Mouse (Mus musculus): ENCODE data around the gene Mrps11. TPM values are rescaled to one million over a fixed set of nuclear protein-coding genes. Genes with fewer than 3 reads are reported as not detected.

Gene Mrps11
- polyA plus RNA-seq, 1 experiment from 2014 or later: 79.1 TPM

GRCm38 (mm10) chr7:78766019-78766683, 16.8 kb upstream of the Mrps11 start:
- WGBS: 19% methylated on average over 18 of the region's 18 CpGs
- Histone ChIP-seq H3K27ac (no peak overlapping the region), H3K36me3 (no peaks in the 10 kb centered on the region), H3K27me3 (0 out of 2 replicates have a peak, but pooled peaks cover 2% of the 10 kb centered on the region), H3K4me1 (replicated peaks) (peaks cover 4% of the 10 kb centered on the region; the same call in 1 of the 2 replicates), H3K4me3 (replicated peaks) (no peak overlapping the region), H3K4me2 (replicated peaks) (peak overlapping the region; percentile 33), H3K9ac (replicated peaks) (no peak overlapping the region), H3K9me3 (no peaks in the 10 kb centered on the region)
- ATAC-seq: peak; percentile 84

GRCm38 (mm10) chr7:78767929-78768531, 14.9 kb upstream of the Mrps11 start:
- WGBS: 74% methylated on average over 12 of the region's 12 CpGs
- Histone ChIP-seq H3K36me3 (peaks cover 6% of the 10 kb centered on the region), H3K9ac (replicated peaks) (no peak overlapping the region), H3K27me3 (0 out of 2 replicates have a peak, but pooled peaks cover 2% of the 10 kb centered on the region), H3K27ac (peak overlapping the region; percentile 71), H3K4me3 (replicated peaks) (no peak overlapping the region), H3K4me2 (replicated peaks) (no peak overlapping the region), H3K9me3 (no peaks in the 10 kb centered on the region), H3K4me1 (replicated peaks) (peaks cover 4% of the 10 kb centered on the region; the same call in 1 of the 2 replicates)
- ATAC-seq: peak; percentile 59

GRCm38 (mm10) chr7:78769075-78769652, 13.8 kb upstream of the Mrps11 start:
- H3K27ac ChIP-seq: no peak overlapping the region
- H3K36me3 ChIP-seq: peaks cover 9% of the 10 kb centered on the region
- H3K27me3 ChIP-seq: 0 out of 2 replicates have a peak, but pooled peaks cover 2% of the 10 kb centered on the region
- no peak for ATAC-seq
- no peak overlapping the region for H3K4me3 ChIP-seq (replicated peaks)
- no peak overlapping the region for H3K9ac ChIP-seq (replicated peaks)
- peaks cover 4% of the 10 kb centered on the region; the same call in 1 of the 2 replicates for H3K4me1 ChIP-seq (replicated peaks)
- WGBS: 76% methylated on average over 7 of the region's 7 CpGs
- no peaks in the 10 kb centered on the region for H3K9me3 ChIP-seq
- no peak overlapping the region for H3K4me2 ChIP-seq (replicated peaks)

GRCm38 (mm10) chr7:78770936-78771335, 12.0 kb upstream of the Mrps11 start:
- Histone ChIP-seq H3K27ac (no peak overlapping the region), H3K9me3 (no peaks in the 10 kb centered on the region), H3K9ac (replicated peaks) (no peak overlapping the region), H3K4me3 (replicated peaks) (no peak overlapping the region), H3K4me1 (replicated peaks) (peaks cover 3% of the 10 kb centered on the region; the same call in 1 of the 2 replicates), H3K4me2 (replicated peaks) (no peak overlapping the region), H3K27me3 (no peaks in the 10 kb centered on the region), H3K36me3 (peaks cover 23% of the 10 kb centered on the region)
- no peak for ATAC-seq
- 88% methylated on average over 5 of the region's 5 CpGs for WGBS

- H3K36me3 ChIP-seq: peaks cover 50% of the 10 kb centered on the region
- no peak overlapping the region for H3K4me2 ChIP-seq (replicated peaks)
- no peaks in the 10 kb centered on the region for H3K27me3 ChIP-seq
- H3K27ac ChIP-seq: no peak overlapping the region
- peaks cover 13% of the 10 kb centered on the region for H3K4me1 ChIP-seq (replicated peaks)
- 94% methylated on average over 5 of the region's 5 CpGs for WGBS
- H3K9me3 ChIP-seq: no peaks in the 10 kb centered on the region
- no peak overlapping the region for H3K9ac ChIP-seq (replicated peaks)
- H3K4me3 ChIP-seq (replicated peaks): no peak overlapping the region
- ATAC-seq: no peak
Measured at GRCm38 (mm10) chr7:78778741-78779140, 4.2 kb upstream of the Mrps11 start.

- Histone ChIP-seq H3K9me3 (no peaks in the 10 kb centered on the region), H3K9ac (replicated peaks) (no peak overlapping the region), H3K27ac (no peak overlapping the region), H3K36me3 (peaks cover 37% of the 10 kb centered on the region), H3K4me3 (replicated peaks) (no peak overlapping the region), H3K27me3 (no peaks in the 10 kb centered on the region), H3K4me2 (replicated peaks) (no peak overlapping the region), H3K4me1 (replicated peaks) (peaks cover 21% of the 10 kb centered on the region)
- 70% methylated on average over 5 of the region's 5 CpGs for WGBS
- ATAC-seq: no peak
Measured at GRCm38 (mm10) chr7:78785906-78786305, 3.0 kb downstream of the Mrps11 start.

- no peak overlapping the region for H3K4me2 ChIP-seq (replicated peaks)
- ATAC-seq: no peak
- H3K4me1 ChIP-seq (replicated peaks): peaks cover 11% of the 10 kb centered on the region
- no peaks in the 10 kb centered on the region for H3K27me3 ChIP-seq
- H3K27ac ChIP-seq: no peak overlapping the region
- H3K4me3 ChIP-seq (replicated peaks): no peak overlapping the region
- 91% methylated on average over 12 of the region's 12 CpGs for WGBS
- no peak overlapping the region for H3K9ac ChIP-seq (replicated peaks)
- H3K9me3 ChIP-seq: no peaks in the 10 kb centered on the region
- peaks cover 51% of the 10 kb centered on the region for H3K36me3 ChIP-seq
Measured at GRCm38 (mm10) chr7:78787793-78788380, 5.0 kb downstream of the Mrps11 start.

- Histone ChIP-seq H3K36me3 (peaks cover 54% of the 10 kb centered on the region), H3K4me2 (replicated peaks) (no peak overlapping the region), H3K27me3 (no peaks in the 10 kb centered on the region), H3K4me1 (replicated peaks) (no peaks in the 10 kb centered on the region), H3K9me3 (no peaks in the 10 kb centered on the region), H3K4me3 (replicated peaks) (no peak overlapping the region), H3K27ac (no peak overlapping the region), H3K9ac (replicated peaks) (no peak overlapping the region)
- peak; percentile 85 for ATAC-seq
- 84% methylated on average over 15 of the region's 15 CpGs for WGBS
Measured at GRCm38 (mm10) chr7:78791359-78792222, 8.7 kb downstream of the Mrps11 start.

GRCm38 (mm10) chr7:78793895-78794570, 11.1 kb downstream of the Mrps11 start:
- 92% methylated on average over 13 of the region's 13 CpGs for WGBS
- H3K4me3 ChIP-seq (replicated peaks): no peak overlapping the region
- no peak for ATAC-seq
- no peaks in the 10 kb centered on the region for H3K27me3 ChIP-seq
- no peak overlapping the region for H3K9ac ChIP-seq (replicated peaks)
- peaks cover 44% of the 10 kb centered on the region for H3K36me3 ChIP-seq
- no peak overlapping the region for H3K4me2 ChIP-seq (replicated peaks)
- peaks cover 17% of the 10 kb centered on the region for H3K4me1 ChIP-seq (replicated peaks)
- no peaks in the 10 kb centered on the region for H3K9me3 ChIP-seq
- H3K27ac ChIP-seq: no peak overlapping the region

- no peak overlapping the region for H3K4me2 ChIP-seq (replicated peaks)
- H3K9me3 ChIP-seq: no peaks in the 10 kb centered on the region
- H3K4me3 ChIP-seq (replicated peaks): no peak overlapping the region
- no peak for ATAC-seq
- H3K27ac ChIP-seq: no peak overlapping the region
- no peak overlapping the region for H3K9ac ChIP-seq (replicated peaks)
- 0 out of 2 replicates have a peak, but pooled peaks cover under 1% of the 10 kb centered on the region for H3K27me3 ChIP-seq
- 83% methylated on average over 6 of the region's 6 CpGs for WGBS
- H3K4me1 ChIP-seq (replicated peaks): peaks cover 19% of the 10 kb centered on the region
- peaks cover 38% of the 10 kb centered on the region for H3K36me3 ChIP-seq
Measured at GRCm38 (mm10) chr7:78794571-78795092, 11.7 kb downstream of the Mrps11 start.

- Histone ChIP-seq H3K36me3 (peaks cover 20% of the 10 kb centered on the region), H3K9me3 (no peaks in the 10 kb centered on the region), H3K9ac (replicated peaks) (no peak overlapping the region), H3K4me2 (replicated peaks) (no peak overlapping the region), H3K4me1 (replicated peaks) (peaks cover 21% of the 10 kb centered on the region), H3K27me3 (0 out of 2 replicates have a peak, but pooled peaks cover 7% of the 10 kb centered on the region), H3K4me3 (replicated peaks) (no peak overlapping the region), H3K27ac (no peak overlapping the region)
- WGBS: 93% methylated on average over 3 of the region's 3 CpGs
- ATAC-seq: no peak
Measured at GRCm38 (mm10) chr7:78796624-78797023, 13.7 kb downstream of the Mrps11 start.

All from midbrain, embryonic 13.5 days (tissue).